Mouse (Mus musculus) lung, postnatal 4 days (tissue): ENCODE results near the gene Rnf130.
A peak's percentile ranks its signal among the peaks of the same experiment; 100 is the strongest.

Experiments used
- DNase-seq, 2 experiments: peaks; one replicate each; pipeline ENCODE4 v3.0.0; 2021

Gene Rnf130

GRCm38 (mm10) chr11:50024833-50025720 is at the start of gene Rnf130:
Gene Rnf130, plus strand, starts transcription at chr11:50025346.
- peak; percentile 95 to 96 for DNase-seq

DNA sequence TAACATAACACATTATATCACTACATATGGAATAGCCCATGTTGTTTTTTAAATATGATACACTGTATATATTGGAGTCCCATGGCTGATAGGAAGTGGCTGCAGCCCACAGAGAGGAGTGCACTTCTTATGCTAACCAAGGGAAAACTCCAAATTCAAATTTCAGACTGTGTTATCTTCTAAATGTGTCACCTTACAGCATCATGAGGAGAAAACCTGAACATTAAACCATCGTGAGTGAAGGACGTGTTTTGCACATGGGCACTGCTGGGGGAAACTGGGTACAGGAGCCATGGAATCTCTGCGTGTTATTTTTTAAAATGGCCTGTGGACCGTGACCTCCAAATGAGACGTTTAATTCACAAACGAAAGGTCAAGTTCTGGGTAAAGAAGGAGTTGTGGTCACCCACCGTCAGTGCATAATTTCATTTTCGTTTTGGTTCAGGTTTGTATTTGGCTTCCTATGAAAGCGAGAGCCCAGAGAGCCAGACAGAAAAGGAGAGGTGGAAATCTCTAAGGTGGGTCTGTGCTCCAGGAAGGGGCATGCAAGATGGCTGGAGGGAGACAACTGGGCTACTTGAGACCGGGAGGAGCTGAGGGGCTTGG is 47.1 kb upstream of the Rnf130 start:
- DNase-seq = no peak

DNA sequence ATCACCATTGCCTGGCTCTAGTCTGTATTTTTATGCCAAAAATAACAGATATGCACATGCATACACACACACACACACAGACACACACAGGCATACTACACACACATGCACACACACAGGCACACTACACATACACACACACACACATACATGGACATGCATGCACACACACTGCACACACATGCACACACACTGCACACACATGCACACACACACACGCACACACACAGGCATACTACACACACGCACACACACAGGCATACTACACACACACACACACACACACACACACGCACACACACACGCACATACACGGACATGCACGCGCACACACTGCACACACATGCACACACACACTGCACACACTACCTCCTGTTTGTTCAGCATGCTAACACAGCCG is 46.2 kb upstream of the Rnf130 start:
- no peak for DNase-seq

- no peak for DNase-seq
These were observed 44.4 kb upstream of the Rnf130 start for GRCm38 (mm10) chr11:49980681-49981235.

GRCm38 (mm10) chr11:49981321-49981963 is 43.7 kb upstream of the Rnf130 start:
- DNase-seq = no peak

DNA sequence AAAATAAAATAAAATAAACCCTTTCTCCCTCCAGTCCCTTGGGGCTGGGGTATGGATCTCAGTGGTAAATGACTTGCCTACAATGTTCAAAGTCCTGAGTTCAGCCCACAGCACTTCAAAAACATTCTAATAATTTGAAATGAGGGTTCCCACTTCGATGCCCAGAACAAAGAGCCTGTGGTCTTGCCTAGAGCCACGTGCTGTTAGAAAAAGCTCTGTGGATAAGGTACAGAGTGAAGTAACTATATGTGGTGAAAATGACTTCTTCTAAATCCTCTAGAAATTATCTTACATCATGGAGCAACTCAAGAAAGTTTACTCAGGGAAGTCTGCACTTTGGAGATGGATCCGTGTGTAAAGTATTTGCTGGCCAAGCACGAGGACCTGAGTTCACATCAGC is 43.1 kb upstream of the Rnf130 start:
- no peak for DNase-seq

GRCm38 (mm10) chr11:49982881-49983280 is 42.3 kb upstream of the Rnf130 start:
- DNase-seq = no peak

- DNase-seq = no peak
These were observed 41.1 kb upstream of the Rnf130 start for GRCm38 (mm10) chr11:49983875-49984552.

DNA sequence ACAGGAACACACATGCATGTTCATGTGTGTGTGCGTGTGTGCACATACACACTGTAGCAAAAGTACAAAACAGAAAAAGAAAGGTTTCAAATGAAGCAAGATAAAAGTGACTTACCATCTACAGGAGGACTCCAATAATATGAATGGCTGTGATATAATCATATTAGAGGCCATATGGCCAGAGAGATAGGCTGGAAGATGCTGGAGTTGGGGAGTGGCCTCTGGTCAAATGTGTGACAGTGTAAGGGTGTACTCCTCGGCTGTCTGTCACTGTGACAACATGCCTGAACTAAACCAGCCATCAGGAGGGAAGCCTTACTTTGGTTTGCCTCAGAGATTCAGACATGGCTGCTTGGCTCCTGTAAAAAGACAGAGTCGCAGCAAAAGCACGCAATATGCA is 40.1 kb upstream of the Rnf130 start:
- no peak for DNase-seq

- DNase-seq = peak; percentile 59 to 65
These were observed 38.7 kb upstream of the Rnf130 start for GRCm38 (mm10) chr11:49986277-49987036.

DNA sequence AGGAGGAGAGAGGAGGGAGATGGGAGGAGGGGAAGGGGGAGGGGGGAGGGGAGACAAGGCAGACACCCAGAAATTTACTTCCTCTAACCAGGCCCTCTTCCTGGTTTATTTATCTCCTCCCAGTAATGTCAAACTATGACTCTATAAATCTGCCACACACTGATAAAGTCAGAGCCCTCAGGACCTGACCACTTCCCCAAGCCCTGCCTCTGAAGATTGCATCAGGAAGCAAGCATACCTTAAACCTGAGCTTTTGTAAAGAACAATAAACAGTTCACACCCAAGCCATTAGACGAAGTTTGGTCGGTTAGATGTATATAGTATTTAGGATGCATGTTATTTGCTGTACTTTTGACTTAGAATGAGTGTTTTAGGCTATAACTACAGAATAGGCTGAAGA is 30.6 kb upstream of the Rnf130 start:
- no peak for DNase-seq

DNA sequence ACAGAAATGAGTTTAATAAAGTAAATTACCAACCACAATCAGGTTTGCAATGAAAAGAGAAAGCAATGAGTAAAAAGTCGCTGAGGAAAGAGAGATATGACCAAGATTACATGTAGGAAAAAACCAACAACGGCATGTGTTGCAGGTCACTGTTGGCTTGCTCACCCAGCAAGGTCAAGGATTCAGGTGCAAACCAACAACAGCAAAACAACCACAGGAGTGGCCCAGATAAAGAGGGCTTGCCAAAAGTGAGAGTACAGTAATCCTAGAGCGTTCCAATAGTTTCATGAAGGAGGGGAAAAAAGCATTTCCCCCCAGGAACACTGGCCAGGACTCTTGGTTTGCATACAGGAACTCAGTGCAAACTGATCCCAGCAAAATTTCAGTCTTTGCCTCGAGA is 28.7 kb upstream of the Rnf130 start:
- DNase-seq = no peak

DNA sequence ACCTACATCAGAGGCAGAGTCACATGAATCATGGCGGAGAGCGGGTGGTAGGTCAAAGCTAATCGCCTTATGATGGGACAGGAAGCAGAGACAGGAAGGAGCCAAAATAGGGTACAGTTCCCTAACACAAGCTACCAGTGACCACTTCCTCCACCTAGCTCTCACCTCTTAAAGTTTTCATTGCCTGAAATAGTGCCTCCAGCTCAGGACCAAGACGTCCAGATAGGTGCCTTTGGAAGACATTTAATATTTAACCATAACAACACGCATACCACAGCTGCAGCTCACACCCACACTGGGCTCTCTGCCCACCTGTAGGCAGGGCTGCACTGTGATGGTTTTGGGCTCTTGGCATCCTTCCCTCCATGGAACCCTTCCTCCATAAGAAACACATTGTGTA is 27.8 kb upstream of the Rnf130 start:
- DNase-seq = no peak

DNA sequence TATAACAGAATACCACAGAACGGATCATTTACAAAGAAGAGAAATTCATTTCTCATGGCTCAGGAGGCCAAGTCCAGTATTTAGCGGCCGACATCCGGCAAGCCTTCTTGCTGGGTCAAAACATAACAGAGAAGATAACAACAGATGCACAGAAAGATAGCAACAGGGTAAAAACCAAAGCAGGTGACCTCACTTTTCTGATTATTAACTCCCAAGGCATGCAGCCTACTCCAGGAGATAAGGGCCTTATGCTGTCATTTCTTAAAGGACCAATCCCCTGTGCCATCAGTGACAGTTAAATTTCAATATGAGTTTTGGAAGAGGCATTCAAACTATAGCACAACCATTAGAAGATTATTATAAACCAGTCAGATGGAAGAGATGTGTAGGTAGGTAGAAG is 22.3 kb upstream of the Rnf130 start:
- no peak for DNase-seq

GRCm38 (mm10) chr11:50007776-50008175 is 17.4 kb upstream of the Rnf130 start:
- no peak for DNase-seq

DNA sequence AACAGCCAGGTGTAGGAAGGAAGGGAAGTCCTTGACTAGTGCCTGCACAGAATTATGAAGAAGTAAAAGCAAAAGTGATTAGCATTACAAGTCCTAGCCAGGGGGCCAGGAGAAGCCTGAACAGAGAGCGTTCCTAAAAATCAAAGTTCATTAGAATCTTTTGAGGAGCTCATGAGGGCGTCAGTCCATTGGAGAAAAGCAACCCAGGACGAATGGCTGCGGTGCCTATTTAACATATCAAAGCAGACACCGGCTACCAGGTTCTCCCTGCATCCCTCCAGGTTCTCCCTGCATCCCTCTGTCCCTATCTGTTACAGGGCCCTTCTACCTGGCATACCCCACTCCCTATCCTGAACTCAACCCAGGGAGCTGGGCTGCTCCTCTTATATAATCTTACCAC is 16.9 kb upstream of the Rnf130 start:
- no peak for DNase-seq

DNA sequence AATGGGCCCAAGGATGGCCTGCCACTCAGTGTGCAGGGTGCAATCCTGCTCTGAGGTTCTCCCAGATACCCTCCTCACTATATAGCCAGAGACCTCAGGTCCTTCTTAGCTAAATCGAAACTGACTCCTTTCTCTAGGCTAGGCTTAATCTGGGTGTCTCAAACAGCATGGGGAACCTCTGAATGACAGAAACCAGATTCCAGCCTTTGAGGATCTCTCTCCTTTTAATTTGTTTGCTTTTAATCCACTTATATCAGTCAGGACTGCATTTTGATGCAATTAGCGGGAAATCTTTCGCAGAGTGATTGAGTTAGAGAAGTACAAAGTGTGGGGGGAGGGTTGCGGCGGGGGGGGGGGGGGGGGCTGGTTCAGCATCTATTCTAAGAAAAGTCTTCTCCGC is 12.1 kb upstream of the Rnf130 start:
- DNase-seq = no peak

DNA sequence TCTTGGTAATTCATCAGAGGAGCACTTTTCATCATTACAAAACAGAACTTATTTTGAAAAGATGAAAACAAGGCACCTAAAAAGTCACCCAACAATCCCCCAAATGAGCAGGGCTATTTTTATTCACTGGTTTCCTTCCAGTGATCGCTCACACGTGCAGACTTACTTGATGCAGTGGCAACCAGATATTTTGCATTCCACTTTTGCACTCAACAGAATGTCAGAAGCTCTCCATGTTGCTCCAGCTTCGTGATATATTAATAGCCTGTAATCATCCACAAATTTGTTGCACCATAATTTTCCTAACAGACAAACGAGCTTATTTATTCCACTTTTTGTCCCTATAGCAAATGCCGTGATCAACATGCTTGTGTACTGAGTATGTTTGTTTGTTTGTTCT is 8.6 kb upstream of the Rnf130 start:
- DNase-seq = no peak

GRCm38 (mm10) chr11:50017511-50017910 is 7.6 kb upstream of the Rnf130 start:
- no peak for DNase-seq

DNA sequence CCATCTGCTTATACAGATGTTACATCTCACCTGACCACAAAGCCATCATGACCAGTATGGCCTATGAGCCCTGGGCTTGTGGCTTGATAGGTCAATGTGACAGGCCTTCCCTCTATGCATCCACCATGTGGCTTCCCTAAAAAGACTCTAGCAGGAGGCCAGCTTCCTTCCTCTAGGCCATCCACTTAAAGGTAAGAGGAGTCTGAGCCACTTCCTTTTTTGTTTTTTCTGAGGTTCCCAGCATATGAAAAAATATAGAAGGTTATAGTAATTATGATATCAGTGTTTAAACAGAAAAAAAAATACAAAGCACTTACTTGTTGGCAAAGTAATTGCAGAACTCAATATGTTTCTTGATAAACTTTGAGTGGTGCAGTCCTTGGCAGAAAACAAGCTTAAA is 6.3 kb upstream of the Rnf130 start:
- DNase-seq = no peak

- no peak for DNase-seq
These were observed 3.1 kb upstream of the Rnf130 start for GRCm38 (mm10) chr11:50022085-50022484.

DNA sequence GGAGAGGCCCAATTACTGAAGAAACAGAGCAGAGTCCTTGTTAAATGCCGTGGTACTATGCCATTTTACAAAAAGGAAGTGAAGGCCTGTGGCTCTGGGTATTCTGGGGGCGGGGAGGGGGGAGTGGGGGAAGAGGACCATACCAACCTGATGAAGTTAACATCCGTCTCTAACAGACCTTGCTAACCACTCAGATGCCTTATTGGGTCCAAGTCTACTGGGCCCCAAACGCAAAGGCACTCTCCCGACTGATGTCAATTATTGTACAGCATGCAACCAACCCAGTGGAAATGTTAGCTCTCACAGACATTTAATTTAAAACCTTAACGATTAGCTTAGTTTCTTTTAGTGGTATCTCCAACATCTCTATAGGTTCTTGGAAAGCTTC is 707 bp upstream of the Rnf130 start:
- DNase-seq = no peak
